Mouse (Mus musculus) embryonic facial prominence, embryonic 11.5 days (tissue): ENCODE measurements at regions not wholly inside any gene's neighbourhood (a gene's known extent, or its start where the extent isn't known, plus 50 kb on each side); places are given as distances from the start of the nearest gene placed in this dataset.
A peak's percentile ranks its signal among the peaks of the same experiment; 100 is the strongest.

Source experiments
- ATAC-seq: fragments of 200-750 bp; cut with Nextera tagmentation; replicated peaks from 2 replicates; pipeline ENCODE4 v1.8.0; 2017; ENCODE audit warnings: low read depth; ENCODE audit not compliant: insufficient number of reproducible peaks, low FRiP score, low TSS enrichment
- DNase-seq: peaks from one replicate; pipeline ENCODE4 v3.0.0-alpha.2; 2015; ENCODE audit warnings: low spot score
- H3K27ac ChIP-seq: fragments of 300-500 bp; sonication (generic); replicated peaks from 2 replicates; pipeline ENCODE4 v1.5.1; 2014; ENCODE audit warnings: mild to moderate bottlenecking, low read depth, low read length, control low read depth
- H3K27me3 ChIP-seq: fragments of 300-500 bp; sonication (generic); 2 replicates; pipeline ENCODE4 v1.6.1; 2014; ENCODE audit warnings: mild to moderate bottlenecking, low read length, moderate library complexity, mixed read lengths; ENCODE audit not compliant: control insufficient read depth, insufficient read depth
- H3K36me3 ChIP-seq: fragments of 300-500 bp; sonication (generic); replicated peaks from 2 replicates; pipeline ENCODE4 v1.6.1; 2014; ENCODE audit warnings: low read depth, mild to moderate bottlenecking, low read length, moderate library complexity, mixed read lengths; ENCODE audit not compliant: control insufficient read depth, insufficient read depth
- H3K4me1 ChIP-seq: fragments of 300-500 bp; sonication (generic); 2 replicates; pipeline ENCODE4 v1.6.1; 2014; ENCODE audit warnings: low read length, mixed read lengths; ENCODE audit not compliant: control insufficient read depth, insufficient read depth
- H3K4me2 ChIP-seq: fragments of 300-500 bp; sonication (generic); 2 replicates; pipeline ENCODE4 v1.6.1; 2014; ENCODE audit warnings: low read depth, mild to moderate bottlenecking, control low read depth, low read length, moderate library complexity
- H3K4me3 ChIP-seq: fragments of 300-500 bp; sonication (generic); 2 replicates; pipeline ENCODE4 v1.5.1; 2014; ENCODE audit warnings: low read depth, low read length, control low read depth
- H3K9ac ChIP-seq: fragments of 300-500 bp; sonication (generic); replicated peaks from 2 replicates; pipeline ENCODE4 v1.6.1; 2014; ENCODE audit warnings: mild to moderate bottlenecking, control low read depth, low read length
- H3K9me3 ChIP-seq: fragments of 300-500 bp; sonication (generic); replicated peaks from 2 replicates; pipeline ENCODE4 v1.6.1; 2016; ENCODE audit warnings: mild to moderate bottlenecking, low read length, inconsistent platforms, mixed read lengths; ENCODE audit not compliant: control insufficient read depth
- WGBS: fragments of 180-500 bp; shearing (Covaris S2); extraction: QIAGEN DNeasy Blood & Tissue Kit; methylation state at CpG from one replicate; pipeline ENCODE4 v1.1.7; 2014; 5-methylcytosine and 5-hydroxymethylcytosine counted together

GRCm38 (mm10) chr12:26086414-26086813, 328.6 kb downstream of the Rnf144a start:
- no peak overlapping the region for H3K4me3 ChIP-seq
- H3K4me1 ChIP-seq, result no peaks in the 10 kb centered on the region
- no peak overlapping the region for H3K27ac ChIP-seq
- DNase-seq, result no peak
- WGBS, result 92% methylated on average over 3 of the region's 3 CpGs
- H3K36me3 ChIP-seq, result no peaks in the 10 kb centered on the region
- H3K27me3 ChIP-seq, result no peaks in the 10 kb centered on the region
- H3K4me2 ChIP-seq, result no peak overlapping the region
- ATAC-seq, result no peak
- H3K9ac ChIP-seq, result no peak overlapping the region
- no peaks in the 10 kb centered on the region for H3K9me3 ChIP-seq

- H3K9ac ChIP-seq, result no peak overlapping the region
- H3K4me1 ChIP-seq, result no peaks in the 10 kb centered on the region
- no peak overlapping the region for H3K4me3 ChIP-seq
- DNase-seq (no peak), ATAC-seq (no peak)
- H3K36me3 ChIP-seq, result no peaks in the 10 kb centered on the region
- H3K27me3 ChIP-seq, result no peaks in the 10 kb centered on the region
- no peaks in the 10 kb centered on the region for H3K9me3 ChIP-seq
- no peak overlapping the region for H3K27ac ChIP-seq
- WGBS, result 72% methylated on average over 4 of the region's 4 CpGs
- no peak overlapping the region for H3K4me2 ChIP-seq
Measured at GRCm38 (mm10) chr12:26079061-26079625, 335.9 kb downstream of the Rnf144a start.

DNA sequence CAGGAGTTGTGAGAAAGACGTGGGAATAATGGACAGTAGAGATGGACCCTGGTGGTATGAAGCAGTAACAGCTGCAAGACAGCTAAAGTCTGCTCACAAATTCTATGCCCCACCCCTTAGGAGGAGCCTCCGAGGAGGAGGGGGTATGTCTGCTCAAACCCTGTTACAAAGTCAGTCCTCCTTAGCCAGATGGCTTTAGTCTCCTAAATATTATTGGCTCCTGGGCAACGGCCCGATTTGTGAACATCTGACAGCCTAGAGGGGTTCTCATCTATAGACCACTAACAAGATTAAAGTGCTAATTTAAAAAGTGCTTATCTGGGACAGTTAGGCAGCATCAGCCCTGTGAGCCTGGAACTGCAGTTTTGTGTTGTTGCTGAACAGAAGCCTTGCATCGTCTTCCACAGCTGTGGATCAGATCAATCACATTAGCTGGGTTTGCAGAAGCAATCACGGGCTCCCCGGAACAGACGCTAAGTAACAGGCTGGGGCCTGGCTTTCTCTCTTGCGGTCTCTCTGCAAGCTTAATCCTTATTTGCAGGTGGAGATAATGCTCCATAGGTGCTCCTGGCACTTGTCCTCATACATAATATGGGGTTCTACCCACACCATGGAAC, 339.3 kb downstream of the Rnf144a start:
- no peak overlapping the region for H3K4me3 ChIP-seq
- H3K36me3 ChIP-seq, result no peaks in the 10 kb centered on the region
- no peak overlapping the region for H3K4me2 ChIP-seq
- H3K27ac ChIP-seq, result no peak overlapping the region
- H3K4me1 ChIP-seq, result no peaks in the 10 kb centered on the region
- WGBS, result 42% methylated on average over 9 of the region's 9 CpGs
- ATAC-seq (no peak), DNase-seq (no peak)
- no peaks in the 10 kb centered on the region for H3K9me3 ChIP-seq
- H3K27me3 ChIP-seq, result no peaks in the 10 kb centered on the region
- H3K9ac ChIP-seq, result no peak overlapping the region

GRCm38 (mm10) chr12:26072180-26072579, 342.9 kb downstream of the Rnf144a start:
- Histone ChIP-seq H3K4me3 (no peak overlapping the region), H3K4me1 (no peaks in the 10 kb centered on the region), H3K9ac (no peak overlapping the region), H3K36me3 (no peaks in the 10 kb centered on the region), H3K27me3 (no peaks in the 10 kb centered on the region), H3K4me2 (no peak overlapping the region), H3K27ac (no peak overlapping the region), H3K9me3 (no peaks in the 10 kb centered on the region)
- DNase-seq, result no peak
- WGBS, result 84% methylated on average over 7 of the region's 7 CpGs
- ATAC-seq, result no peak

DNA sequence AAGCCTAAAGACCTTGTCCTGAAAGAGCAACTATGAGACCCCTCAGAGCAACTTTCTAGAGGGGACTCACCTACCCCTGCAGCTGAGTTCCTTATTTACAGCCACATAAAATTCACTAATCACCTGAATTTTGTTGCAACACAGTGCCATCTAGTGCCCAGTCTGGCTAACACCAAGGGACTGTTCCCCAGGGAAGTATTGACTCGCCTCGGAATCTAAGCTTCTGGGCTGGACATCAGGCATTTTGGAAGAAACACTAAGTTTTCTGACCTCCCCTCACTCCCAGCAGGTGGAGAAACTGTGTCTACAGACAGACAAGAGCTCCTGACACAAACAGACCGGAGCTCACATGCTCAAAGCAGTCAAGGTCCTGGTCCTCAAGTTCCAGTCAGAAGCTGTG, 343.4 kb downstream of the Rnf144a start:
- no peaks in the 10 kb centered on the region for H3K9me3 ChIP-seq
- H3K4me1 ChIP-seq, result no peaks in the 10 kb centered on the region
- no peaks in the 10 kb centered on the region for H3K36me3 ChIP-seq
- DNase-seq, result peak; percentile 86
- H3K9ac ChIP-seq, result no peak overlapping the region
- ATAC-seq, result no peak; the same call in 1 of the 2 replicates
- no peak overlapping the region for H3K27ac ChIP-seq
- no peak overlapping the region for H3K4me2 ChIP-seq
- no peak overlapping the region for H3K4me3 ChIP-seq
- no peaks in the 10 kb centered on the region for H3K27me3 ChIP-seq
- WGBS, result 6% methylated on average over 3 of the region's 3 CpGs

DNA sequence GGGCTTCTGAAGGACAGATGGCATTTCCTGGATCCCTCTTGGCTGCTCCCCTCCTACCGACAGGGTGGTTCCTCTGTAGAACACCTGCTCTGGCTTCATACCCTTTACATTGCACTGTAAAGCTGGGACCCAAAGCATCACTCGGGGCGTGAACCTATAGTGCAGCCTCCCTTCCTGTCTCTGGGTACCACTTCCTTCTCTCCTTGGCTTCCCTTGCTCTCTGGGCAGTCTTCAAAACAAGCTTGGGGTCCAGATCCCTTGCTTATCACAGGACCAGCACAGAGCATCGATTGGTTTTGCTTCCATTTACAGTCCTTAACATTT, 346.4 kb downstream of the Rnf144a start:
- Histone ChIP-seq H3K9me3 (no peaks in the 10 kb centered on the region), H3K36me3 (no peaks in the 10 kb centered on the region), H3K4me3 (no peak overlapping the region), H3K27ac (no peak overlapping the region), H3K27me3 (no peaks in the 10 kb centered on the region), H3K4me2 (peak overlapping the region; percentile 30; the same call in 1 of the 2 replicates), H3K9ac (no peak overlapping the region), H3K4me1 (no peaks in the 10 kb centered on the region)
- DNase-seq (no peak), ATAC-seq (no peak)
- 35% methylated on average over 4 of the region's 4 CpGs for WGBS

DNA sequence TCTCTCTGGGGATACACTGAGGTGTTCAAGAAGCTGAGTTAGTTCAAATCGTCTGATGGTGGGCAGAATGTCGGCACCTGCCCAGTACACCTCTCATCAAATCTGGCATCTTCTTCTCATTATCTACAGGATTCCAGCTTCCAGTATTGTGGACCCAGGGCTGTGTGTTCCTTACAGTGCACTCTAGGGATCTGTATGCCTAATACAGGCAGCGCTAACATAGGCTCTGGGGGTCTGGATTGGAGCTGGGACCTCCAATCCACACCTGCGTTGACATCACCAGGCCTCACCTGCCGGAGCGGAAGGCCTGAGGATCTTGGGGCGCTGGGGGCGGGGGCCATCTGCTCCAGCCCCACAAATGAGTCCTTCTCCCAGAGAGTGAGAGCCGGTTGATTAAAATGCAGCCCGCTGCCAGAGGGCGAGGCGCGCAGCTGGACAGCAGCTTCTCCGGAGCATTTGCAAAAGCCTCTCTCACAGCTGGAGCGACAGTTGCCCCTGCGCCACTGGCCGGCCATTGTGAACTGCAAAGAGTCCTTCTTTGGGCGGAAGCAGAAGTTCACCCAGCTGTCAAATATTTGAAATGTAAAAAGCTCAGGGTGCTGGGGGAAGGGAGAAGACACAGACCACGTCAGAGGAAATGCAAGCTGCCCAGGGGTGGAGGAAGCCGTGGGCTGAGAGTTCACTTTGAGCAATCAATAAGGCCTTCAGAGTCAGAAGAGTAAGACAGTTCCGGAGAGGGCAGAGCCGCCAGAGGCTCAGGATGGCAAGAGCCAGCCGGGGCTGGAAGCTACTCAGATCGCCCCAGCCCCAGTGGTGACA, 347.0 kb downstream of the Rnf144a start:
- Histone ChIP-seq H3K4me1 (no peaks in the 10 kb centered on the region), H3K36me3 (no peaks in the 10 kb centered on the region), H3K27ac (no peak overlapping the region), H3K4me3 (no peak overlapping the region; the same call in 1 of the 2 replicates), H3K4me2 (peak overlapping the region; percentile 30), H3K9me3 (no peaks in the 10 kb centered on the region), H3K9ac (peak overlapping the region; percentile 10; the same call in 1 of the 2 replicates), H3K27me3 (no peaks in the 10 kb centered on the region)
- DNase-seq (peak; percentile 47), ATAC-seq (no peak)
- 8% methylated on average over 24 of the region's 24 CpGs for WGBS

DNA sequence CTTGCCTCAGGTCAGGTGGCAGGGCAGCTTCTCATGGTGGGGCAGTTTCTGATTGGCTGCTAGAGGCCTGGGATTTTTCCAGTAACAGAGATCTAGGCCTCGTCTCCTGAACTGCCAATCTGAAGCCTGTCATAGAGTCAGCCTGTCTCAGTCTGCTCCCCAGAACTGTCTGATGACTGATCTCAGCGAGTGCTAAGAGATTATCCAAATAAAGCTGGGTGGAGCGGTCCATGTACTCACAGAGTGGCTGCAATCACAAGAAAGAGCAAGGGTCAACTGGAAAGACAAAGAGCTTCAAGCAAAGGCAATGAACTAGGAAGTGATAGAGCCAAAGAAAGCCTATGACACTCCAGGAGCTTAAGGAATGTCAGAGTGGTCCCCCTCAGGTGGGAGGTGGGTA, 354.7 kb downstream of the Rnf144a start:
- no peaks in the 10 kb centered on the region for H3K36me3 ChIP-seq
- no peaks in the 10 kb centered on the region for H3K9me3 ChIP-seq
- no peak overlapping the region for H3K4me2 ChIP-seq
- ATAC-seq (no peak), DNase-seq (no peak)
- no peaks in the 10 kb centered on the region for H3K27me3 ChIP-seq
- H3K9ac ChIP-seq, result no peak overlapping the region
- H3K27ac ChIP-seq, result no peak overlapping the region
- no peak overlapping the region for H3K4me3 ChIP-seq
- H3K4me1 ChIP-seq, result no peaks in the 10 kb centered on the region
- 26% methylated on average over 3 of the region's 3 CpGs for WGBS
